Mouse (Mus musculus) right cerebral cortex, postnatal 14 days (tissue): ENCODE results near the gene Adam15.

Source experiments
- DNase-seq: peaks from one replicate; pipeline ENCODE4 v3.0.0; 2022

Gene Adam15

GRCm38 (mm10) chr3:89295685-89296230 lies 54.0 kb downstream of the Adam15 start:
- no peak for DNase-seq

DNA sequence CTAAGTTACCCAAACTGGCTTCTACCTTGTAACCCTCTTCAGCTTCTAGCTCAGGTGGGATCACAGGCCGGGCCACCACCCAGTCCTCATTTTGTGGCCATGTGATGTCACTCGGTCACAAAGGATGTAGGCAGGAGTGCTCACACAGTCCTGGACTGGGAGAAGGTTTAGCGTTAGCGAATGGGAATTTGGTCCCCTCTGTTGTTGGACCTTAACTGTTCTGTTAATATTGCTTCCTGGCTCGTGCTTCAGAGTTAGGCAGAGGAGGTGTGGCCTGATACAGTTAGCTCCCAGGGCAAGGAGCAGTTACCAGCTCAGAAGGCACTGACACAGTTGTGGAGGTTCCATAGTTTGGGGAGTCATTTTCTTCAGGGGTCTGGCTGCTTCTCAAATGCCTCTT lies 55.6 kb downstream of the Adam15 start:
- DNase-seq, result no peak

GRCm38 (mm10) chr3:89293247-89293918 lies 56.4 kb downstream of the Adam15 start:
- no peak for DNase-seq

DNA sequence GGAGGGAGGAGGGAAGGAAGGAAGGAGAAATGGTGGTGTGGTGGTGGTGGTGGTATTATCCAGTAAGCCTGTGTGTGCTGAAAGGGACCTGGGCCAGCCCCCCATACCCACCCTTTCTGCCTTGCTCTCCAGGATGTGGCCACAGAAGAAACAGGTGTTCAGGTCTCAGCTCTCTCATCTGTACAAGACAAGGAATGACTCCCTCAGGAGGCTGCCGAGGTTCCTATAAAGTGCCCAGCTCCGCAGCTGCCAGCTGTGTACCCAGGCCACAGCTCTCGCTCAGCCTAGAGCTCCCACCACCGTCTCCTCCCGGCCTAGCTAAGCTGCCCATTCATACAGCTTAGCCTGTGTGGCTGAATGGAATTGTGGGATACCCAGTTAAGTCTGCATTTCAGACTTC lies 57.5 kb downstream of the Adam15 start:
- DNase-seq, result no peak

DNA sequence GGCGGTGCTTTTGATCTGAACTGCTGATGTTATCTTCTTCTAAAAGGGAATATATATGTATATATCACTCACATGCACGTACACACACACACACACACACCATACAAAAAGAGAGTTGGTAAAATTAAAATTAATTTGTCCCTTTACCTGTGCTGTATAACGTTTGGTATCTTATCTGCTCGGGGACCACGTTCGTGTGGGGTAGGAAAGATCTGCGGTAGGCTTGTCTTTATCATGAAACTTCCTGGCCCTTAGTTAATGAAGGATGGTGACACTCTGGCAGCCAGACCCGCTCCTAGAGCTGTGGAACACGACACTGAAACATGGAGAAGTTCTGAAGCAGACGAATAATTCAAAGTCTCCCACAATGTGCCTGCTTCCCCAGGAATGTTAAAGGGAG lies 57.9 kb downstream of the Adam15 start:
- no peak for DNase-seq
